Mouse (Mus musculus) ES-Bruce4 (cell line): ENCODE measurements around the gene Herc3. TPM values are rescaled to one million over a fixed set of nuclear protein-coding genes. Genes with fewer than 3 reads are reported as not detected.
"Not testable (repeated sequence)": the region's sequence is repeated elsewhere in the genome, so short reads cannot be mapped to it uniquely, and the experiment has no call there.

Source experiments
- H3K27ac ChIP-seq: 2 replicates; pipeline ENCODE4 v1.5.1; 2012; ENCODE audit warnings: low read length, inconsistent platforms; ENCODE audit not compliant: insufficient read depth
- H3K27me3 ChIP-seq: 2 replicates; pipeline ENCODE4 v1.6.1; 2012; ENCODE audit warnings: mild to moderate bottlenecking, low read length, inconsistent platforms; ENCODE audit not compliant: control insufficient read depth, poor library complexity, insufficient read depth, severe bottlenecking
- H3K36me3 ChIP-seq: 2 replicates; pipeline ENCODE4 v1.6.1; 2012; ENCODE audit warnings: inconsistent platforms, mild to moderate bottlenecking, low read length, moderate library complexity; ENCODE audit not compliant: control insufficient read depth, poor library complexity, insufficient read depth, severe bottlenecking
- H3K4me1 ChIP-seq: one replicate; pipeline ENCODE4 v1.8.1; 2011; ENCODE audit warnings: low read length; ENCODE audit not compliant: control insufficient read depth, insufficient read depth
- H3K4me3 ChIP-seq: 2 replicates; pipeline ENCODE4 v1.5.1; 2011; ENCODE audit warnings: low read depth, mild to moderate bottlenecking, low read length
- H3K9ac ChIP-seq: 2 replicates; pipeline ENCODE4 v1.6.1; 2012; ENCODE audit warnings: low read depth, mild to moderate bottlenecking, inconsistent platforms; ENCODE audit not compliant: poor library complexity, severe bottlenecking
- H3K9me3 ChIP-seq: replicated peaks from 2 replicates; pipeline ENCODE4 v1.6.1; 2012; ENCODE audit warnings: mild to moderate bottlenecking, low read length, inconsistent platforms; ENCODE audit not compliant: control insufficient read depth, poor library complexity, insufficient read depth, severe bottlenecking
- CTCF ChIP-seq: IDR thresholded peaks from one replicate; pipeline ENCODE4 v1.8.1; 2011; ENCODE audit warnings: low read depth, low read length
- EP300 ChIP-seq: IDR thresholded peaks from 2 replicates; pipeline ENCODE4 v1.6.1; 2011; ENCODE audit warnings: low read depth, low read length; ENCODE audit not compliant: insufficient read depth
- POLR2A ChIP-seq: IDR thresholded peaks from one replicate; pipeline ENCODE4 v1.8.1; 2011; ENCODE audit warnings: low read length; ENCODE audit not compliant: insufficient read depth
- polyA plus RNA-seq: library from polyadenylated mRNA; stranded (reverse); fragments of >200 nt; gene quantifications from 2 replicates; pipeline ENCODE4 v1.2.4, GENCODE M21; 2011; ENCODE audit warnings: low read depth; ENCODE audit not compliant: missing spikeins, insufficient read depth, insufficient read length

The Herc3 gene
- 34.5 and 40.7 TPM in 2 replicates for polyA plus RNA-seq

- no peak within 1 kb of the TSS for H3K27ac ChIP-seq
- no peaks in the 10 kb centered on the region; the same call in 1 of the 2 replicates for H3K27me3 ChIP-seq
- H3K9ac ChIP-seq, result peak within 1 kb of the TSS; percentile 82
- peak within 1 kb of the TSS; percentile 74 for H3K4me3 ChIP-seq
- TF ChIP-seq POLR2A (peak; percentile 16), CTCF (no peak), EP300 (no peak)
- H3K4me1 ChIP-seq, result no peaks in the 10 kb centered on the region
- no peaks in the 10 kb centered on the region for H3K36me3 ChIP-seq
- no peaks in the 10 kb centered on the region; the same call in 1 of the 2 replicates for H3K9me3 ChIP-seq
Observed at GRCm38 (mm10) chr6:58831232-58832009, at the start of gene Herc3. Gene Herc3 (plus strand): TSS chr6:58831465.

- TF ChIP-seq CTCF (no peak), POLR2A (no peak), EP300 (no peak)
- H3K4me1 ChIP-seq, result no peaks in the 10 kb centered on the region
- H3K9me3 ChIP-seq, result peaks cover 5% of the 10 kb centered on the region; the same call in 1 of the 2 replicates
- no peak overlapping the region for H3K9ac ChIP-seq
- no peaks in the 10 kb centered on the region for H3K36me3 ChIP-seq
- no peak overlapping the region for H3K4me3 ChIP-seq
- H3K27me3 ChIP-seq, result no peaks in the 10 kb centered on the region; the same call in 1 of the 2 replicates
- H3K27ac ChIP-seq, result no peak overlapping the region
Observed at GRCm38 (mm10) chr6:58801394-58801793, 29.9 kb upstream of the Herc3 start.

DNA sequence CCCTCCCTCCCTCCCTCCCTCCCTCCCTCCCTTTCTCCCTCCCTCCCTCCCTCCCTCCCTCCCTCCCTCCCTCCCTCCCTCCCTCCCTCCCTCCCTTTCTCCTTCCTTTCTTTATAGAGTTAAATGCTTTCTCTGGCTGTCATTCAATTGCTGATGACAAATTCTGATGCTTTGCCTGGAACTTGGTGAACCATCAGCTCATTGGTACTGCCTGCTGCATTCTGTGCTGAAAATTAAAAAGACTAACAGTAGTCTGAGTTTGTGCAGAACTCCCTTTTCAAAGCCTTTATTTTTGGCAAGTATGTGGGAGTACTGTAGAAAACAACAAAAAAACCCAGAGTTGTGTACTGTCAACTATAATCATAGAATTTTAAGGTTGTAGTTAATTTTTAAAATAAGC lies 16.9 kb upstream of the Herc3 start:
- Histone ChIP-seq H3K36me3 (no peaks in the 10 kb centered on the region), H3K4me3 (no peak overlapping the region), H3K9me3 (no peaks in the 10 kb centered on the region; the same call in 1 of the 2 replicates), H3K4me1 (no peaks in the 10 kb centered on the region), H3K27ac (no peak overlapping the region), H3K9ac (no peak overlapping the region), H3K27me3 (no peaks in the 10 kb centered on the region)
- no peak for TF ChIP-seq POLR2A
- no peak for TF ChIP-seq EP300
- no peak for TF ChIP-seq CTCF

DNA sequence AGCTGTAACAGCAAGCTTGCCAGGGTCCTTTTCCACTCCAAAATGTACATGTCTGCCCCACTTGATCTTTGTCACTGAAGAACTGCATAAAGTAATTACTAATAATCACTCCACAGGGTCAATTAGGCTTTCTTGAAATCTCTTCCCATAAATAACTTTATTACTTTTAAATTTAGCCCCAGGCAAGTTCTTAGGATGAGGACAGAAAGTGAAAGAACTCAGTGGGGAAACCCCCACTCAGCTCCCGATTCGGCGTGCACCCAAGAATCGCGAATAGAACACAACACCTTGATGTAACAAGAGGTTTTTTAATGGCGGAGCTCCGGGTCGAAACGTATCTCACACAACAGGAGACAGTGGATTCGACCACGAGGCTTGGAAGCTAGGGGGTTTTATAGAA lies 14.2 kb upstream of the Herc3 start:
- H3K27ac ChIP-seq, H3K27me3 ChIP-seq, H3K4me1 ChIP-seq, H3K4me3 ChIP-seq, H3K36me3 ChIP-seq, H3K9ac ChIP-seq, H3K9me3 ChIP-seq: not testable (repeated sequence)

GRCm38 (mm10) chr6:58825619-58826018 lies 5.6 kb upstream of the Herc3 start:
- H3K9ac ChIP-seq, result no peak overlapping the region
- no peak for TF ChIP-seq POLR2A
- no peak for TF ChIP-seq CTCF
- TF ChIP-seq EP300, result no peak
- H3K27me3 ChIP-seq, result no peaks in the 10 kb centered on the region; the same call in 1 of the 2 replicates
- no peak overlapping the region for H3K4me3 ChIP-seq
- H3K27ac ChIP-seq, result no peak overlapping the region
- H3K4me1 ChIP-seq, result no peaks in the 10 kb centered on the region
- H3K9me3 ChIP-seq, result peaks cover 7% of the 10 kb centered on the region
- H3K36me3 ChIP-seq, result no peaks in the 10 kb centered on the region

DNA sequence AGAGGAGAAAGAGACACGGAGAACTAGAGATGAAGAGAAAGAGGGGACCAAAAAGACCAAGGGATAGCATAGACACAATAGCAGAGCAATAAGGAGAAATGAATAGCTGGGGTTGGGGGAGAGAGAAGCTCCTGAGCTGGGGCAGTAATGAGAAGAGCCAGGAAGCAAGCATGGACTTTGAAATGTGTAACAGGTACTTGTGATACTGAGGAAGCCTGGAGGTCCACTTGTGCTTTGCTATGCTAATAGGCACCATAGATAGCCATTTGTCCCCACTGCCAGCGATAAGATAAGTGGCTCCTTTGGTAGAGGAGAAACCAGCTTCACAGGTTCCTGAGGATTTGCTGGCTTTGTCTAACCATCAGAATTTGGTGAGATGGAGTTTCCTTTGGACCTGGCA lies 5.2 kb upstream of the Herc3 start:
- no peak for TF ChIP-seq POLR2A
- no peak for TF ChIP-seq CTCF
- TF ChIP-seq EP300, result no peak
- no peak overlapping the region for H3K9ac ChIP-seq
- H3K9me3 ChIP-seq, result peaks cover 7% of the 10 kb centered on the region
- no peak overlapping the region for H3K27ac ChIP-seq
- H3K4me1 ChIP-seq, result no peaks in the 10 kb centered on the region
- H3K4me3 ChIP-seq, result no peak overlapping the region
- no peaks in the 10 kb centered on the region; the same call in 1 of the 2 replicates for H3K27me3 ChIP-seq
- H3K36me3 ChIP-seq, result no peaks in the 10 kb centered on the region
